Mouse (Mus musculus) G1E (cell line): ENCODE measurements at regions not wholly inside any gene's neighbourhood (a gene's known extent, or its start where the extent isn't known, plus 50 kb on each side); places are given as distances from the start of the nearest gene placed in this dataset.

Experiments
- CTCF ChIP-seq: IDR thresholded peaks from 2 replicates; pipeline ENCODE4 v1.5.1; 2012; ENCODE audit warnings: low read depth, low read length, inconsistent platforms, mixed read lengths
- POLR2AphosphoS5 ChIP-seq: IDR thresholded peaks from 2 replicates; pipeline ENCODE4 v1.6.1; 2012; ENCODE audit warnings: low read depth, low read length, inconsistent platforms; ENCODE audit not compliant: insufficient replicate concordance
- TAL1 ChIP-seq: conservative IDR thresholded peaks from 2 replicates; pipeline ENCODE4 v1.6.1; 2012; ENCODE audit warnings: low read depth, low read length, inconsistent platforms, mixed read lengths

DNA sequence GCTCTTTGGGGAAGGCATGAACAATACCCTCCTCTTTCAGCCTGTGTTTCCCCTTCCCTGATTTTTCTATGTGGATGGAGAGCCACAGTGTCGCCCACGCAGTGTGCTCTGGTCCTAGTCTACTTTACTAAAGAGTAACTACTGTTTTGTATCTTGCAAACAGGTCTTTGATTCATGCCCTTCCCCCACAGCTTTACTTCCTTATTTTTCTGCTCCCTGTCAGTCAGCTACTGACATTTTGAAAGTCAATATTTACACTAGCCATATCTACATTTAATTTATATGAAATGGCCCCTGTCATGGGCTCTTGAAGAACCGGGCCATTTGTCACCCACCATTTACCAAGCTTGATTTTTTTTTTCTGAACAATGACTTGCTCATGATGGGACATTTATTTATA, 168.7 kb upstream of the Stt3b start:
- no peak for TF ChIP-seq CTCF
- no peak for TF ChIP-seq TAL1
- TF ChIP-seq POLR2AphosphoS5, result no peak
